Mouse (Mus musculus) liver, embryonic 12.5 days (tissue): ENCODE data around the gene Lgals12. TPM values are rescaled to one million over a fixed set of nuclear protein-coding genes. Genes with fewer than 3 reads are reported as not detected.

Source experiments
- ATAC-seq: fragments of 200-750 bp; cut with Nextera tagmentation; 2 replicates; pipeline ENCODE4 v1.8.0; 2017; ENCODE audit warnings: moderate number of reproducible peaks, mild to moderate bottlenecking, moderate library complexity
- H3K27ac ChIP-seq: fragments of 300-500 bp; sonication (generic); 2 replicates; pipeline ENCODE4 v1.5.1; 2016; ENCODE audit warnings: mild to moderate bottlenecking
- H3K27me3 ChIP-seq: fragments of 300-500 bp; sonication (generic); replicated peaks from 2 replicates; pipeline ENCODE4 v1.6.1; 2016; ENCODE audit warnings: mild to moderate bottlenecking, moderate library complexity
- H3K36me3 ChIP-seq: fragments of 300-500 bp; sonication (generic); 2 replicates; pipeline ENCODE4 v1.6.1; 2016; ENCODE audit warnings: mild to moderate bottlenecking, moderate library complexity
- H3K4me1 ChIP-seq: fragments of 300-500 bp; sonication (generic); 2 replicates; pipeline ENCODE4 v1.6.1; 2016
- H3K4me2 ChIP-seq: fragments of 300-500 bp; sonication (generic); 2 replicates; pipeline ENCODE4 v1.6.1; 2016; ENCODE audit warnings: mild to moderate bottlenecking, moderate library complexity
- H3K4me3 ChIP-seq: fragments of 300-500 bp; sonication (generic); 2 replicates; pipeline ENCODE4 v1.5.1; 2016; ENCODE audit warnings: mild to moderate bottlenecking, moderate library complexity
- H3K9ac ChIP-seq: fragments of 300-500 bp; sonication (generic); 2 replicates; pipeline ENCODE4 v1.6.1; 2016; ENCODE audit warnings: mild to moderate bottlenecking, moderate library complexity
- H3K9me3 ChIP-seq: fragments of 300-500 bp; sonication (generic); replicated peaks from 2 replicates; pipeline ENCODE4 v1.6.1; 2016; ENCODE audit warnings: mild to moderate bottlenecking, moderate library complexity
- WGBS: fragments of 180-500 bp; shearing (Covaris S2); methylation state at CpG from one replicate; pipeline ENCODE4 v1.1.7; 2016; ENCODE audit not compliant: insufficient replicate concordance; 5-methylcytosine and 5-hydroxymethylcytosine counted together
- polyA plus RNA-seq: library from polyadenylated mRNA; unstranded; fragments of >200 nt; fragmentation: Nextera tagmentation; extraction: Ambion mirVana; gene quantifications from 2 replicates; pipeline ENCODE4 v1.2.1, GENCODE M21; 2016

Lgals12 gene
- polyA plus RNA-seq, 1 experiment from 2014 or later, result not detected

DNA sequence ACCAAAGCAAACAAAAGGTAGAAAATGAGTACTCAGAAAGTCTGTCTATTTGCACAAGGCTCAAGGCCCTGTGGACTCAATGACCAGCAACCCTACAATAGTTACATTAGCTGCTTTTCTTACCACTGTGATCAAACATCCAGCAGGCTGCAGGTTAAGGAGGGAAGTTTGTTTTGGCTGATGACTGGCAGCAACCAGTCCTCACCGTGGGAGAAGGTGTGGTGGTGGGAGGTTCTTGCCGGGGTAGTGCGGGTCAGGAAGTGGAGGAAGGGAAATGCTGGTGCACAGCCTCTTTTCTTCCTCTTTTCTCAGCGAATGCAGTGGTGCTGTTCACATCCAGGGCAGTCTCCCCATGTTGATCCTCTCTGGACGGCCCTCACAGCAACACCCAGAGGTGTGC, 26.0 kb downstream of the Lgals12 start:
- Histone ChIP-seq H3K27ac (no peak overlapping the region), H3K27me3 (no peaks in the 10 kb centered on the region), H3K9me3 (no peaks in the 10 kb centered on the region), H3K4me2 (no peak overlapping the region), H3K4me1 (peaks cover 11% of the 10 kb centered on the region), H3K36me3 (peaks cover 24% of the 10 kb centered on the region), H3K9ac (no peak overlapping the region), H3K4me3 (no peak overlapping the region)
- WGBS, result 20% methylated on average over 5 of the region's 5 CpGs
- ATAC-seq, result no peak; the same call in 1 of the 2 replicates

- 71% methylated on average over 3 of the region's 3 CpGs for WGBS
These were observed 29.3 kb downstream of the Lgals12 start for GRCm38 (mm10) chr19:7577710-7578109.

GRCm38 (mm10) chr19:7576180-7576579, 30.8 kb downstream of the Lgals12 start:
- ATAC-seq, result no peak
- WGBS, result 65% methylated on average over 1 of the region's 1 CpGs
- peaks cover 8% of the 10 kb centered on the region for H3K4me1 ChIP-seq

More at GRCm38 (mm10) chr19:7577710-7578109, 29.3 kb downstream of the Lgals12 start:
- Histone ChIP-seq H3K4me2 (no peak overlapping the region), H3K27ac (no peak overlapping the region), H3K27me3 (no peaks in the 10 kb centered on the region), H3K9ac (no peak overlapping the region), H3K36me3 (peaks cover 26% of the 10 kb centered on the region), H3K4me3 (no peak overlapping the region), H3K9me3 (no peaks in the 10 kb centered on the region), H3K4me1 (peaks cover 11% of the 10 kb centered on the region)
- no peak for ATAC-seq

GRCm38 (mm10) chr19:7569650-7570049, 37.3 kb downstream of the Lgals12 start:
- whole genome bisulfite sequencing, result 66% methylated on average over 5 of the region's 5 CpGs
- Histone ChIP-seq H3K27ac (no peak overlapping the region), H3K36me3 (peaks cover 1% of the 10 kb centered on the region; the same call in 1 of the 2 replicates), H3K4me3 (no peak overlapping the region), H3K27me3 (no peaks in the 10 kb centered on the region), H3K4me2 (no peak overlapping the region), H3K4me1 (0 out of 2 replicates have a peak, but pooled peaks cover 5% of the 10 kb centered on the region), H3K9me3 (no peaks in the 10 kb centered on the region), H3K9ac (no peak overlapping the region)
- ATAC-seq, result no peak

More at GRCm38 (mm10) chr19:7576180-7576579, 30.8 kb downstream of the Lgals12 start:
- Histone ChIP-seq H3K4me2 (no peak overlapping the region), H3K9ac (no peak overlapping the region), H3K27ac (no peak overlapping the region), H3K36me3 (peaks cover 26% of the 10 kb centered on the region), H3K4me3 (no peak overlapping the region), H3K9me3 (no peaks in the 10 kb centered on the region), H3K27me3 (no peaks in the 10 kb centered on the region)

- Histone ChIP-seq H3K27me3 (no peaks in the 10 kb centered on the region), H3K9ac (no peak overlapping the region), H3K4me3 (no peak overlapping the region), H3K27ac (no peak overlapping the region), H3K4me2 (no peak overlapping the region), H3K36me3 (no peaks in the 10 kb centered on the region), H3K9me3 (no peaks in the 10 kb centered on the region), H3K4me1 (peaks cover 7% of the 10 kb centered on the region; the same call in 1 of the 2 replicates)
- no peak for ATAC-seq
- WGBS, result 38% methylated on average over 3 of the region's 3 CpGs
These were observed 38.6 kb downstream of the Lgals12 start for GRCm38 (mm10) chr19:7568364-7568763.

DNA sequence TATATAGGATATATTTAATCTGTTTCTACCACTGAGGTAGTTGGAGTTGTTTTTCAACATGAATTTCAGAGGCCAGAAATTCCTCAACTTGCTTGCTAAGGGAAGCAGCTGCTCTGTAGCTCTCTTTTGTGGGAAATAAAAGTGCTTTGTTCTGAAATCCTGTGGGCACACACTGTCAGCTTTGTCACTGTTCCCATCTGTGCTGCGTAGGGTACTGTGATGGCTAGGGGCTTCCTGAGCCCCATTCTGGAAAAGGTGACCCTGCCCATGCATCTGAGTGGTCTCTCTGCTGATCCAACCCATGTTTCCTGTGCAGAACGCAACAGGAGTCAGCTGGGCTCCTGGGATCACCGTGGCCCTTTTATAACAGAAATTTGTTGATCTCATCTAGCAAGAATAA, 40.2 kb downstream of the Lgals12 start:
- Histone ChIP-seq H3K27ac (no peak overlapping the region), H3K9me3 (no peaks in the 10 kb centered on the region), H3K4me3 (no peak overlapping the region), H3K4me1 (peaks cover 13% of the 10 kb centered on the region; the same call in 1 of the 2 replicates), H3K27me3 (no peaks in the 10 kb centered on the region), H3K9ac (no peak overlapping the region), H3K36me3 (no peaks in the 10 kb centered on the region), H3K4me2 (no peak overlapping the region)
- ATAC-seq, result no peak
- 68% methylated on average over 3 of the region's 3 CpGs for WGBS

DNA sequence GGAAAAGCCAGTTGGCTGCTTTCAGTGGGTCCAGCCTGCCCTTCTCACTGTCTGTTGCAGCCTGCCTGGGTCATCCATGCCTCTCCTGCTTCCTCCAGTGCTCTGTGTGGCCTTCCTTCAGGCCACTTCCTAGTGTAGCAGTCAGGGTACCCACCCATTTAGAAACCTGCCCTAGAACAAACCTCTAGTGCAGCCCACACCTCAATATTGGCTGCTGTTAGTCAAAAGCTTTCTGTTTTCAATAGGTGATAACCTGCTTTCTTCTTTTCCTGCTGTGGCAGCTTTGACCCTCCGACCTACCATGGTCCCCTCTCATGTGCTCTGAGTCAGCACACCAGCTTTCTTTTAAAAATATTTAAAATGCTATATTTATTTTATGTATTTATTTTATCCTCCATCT, 42.5 kb downstream of the Lgals12 start:
- 64% methylated on average over 1 of the region's 1 CpGs for WGBS
- no peak overlapping the region for H3K4me2 ChIP-seq
- H3K27me3 ChIP-seq, result no peaks in the 10 kb centered on the region
- H3K36me3 ChIP-seq, result peaks cover 6% of the 10 kb centered on the region
- no peak overlapping the region for H3K27ac ChIP-seq
- H3K4me1 ChIP-seq, result peaks cover 25% of the 10 kb centered on the region
- no peak for ATAC-seq
- no peak overlapping the region for H3K9ac ChIP-seq
- no peak overlapping the region for H3K4me3 ChIP-seq
- no peaks in the 10 kb centered on the region for H3K9me3 ChIP-seq

DNA sequence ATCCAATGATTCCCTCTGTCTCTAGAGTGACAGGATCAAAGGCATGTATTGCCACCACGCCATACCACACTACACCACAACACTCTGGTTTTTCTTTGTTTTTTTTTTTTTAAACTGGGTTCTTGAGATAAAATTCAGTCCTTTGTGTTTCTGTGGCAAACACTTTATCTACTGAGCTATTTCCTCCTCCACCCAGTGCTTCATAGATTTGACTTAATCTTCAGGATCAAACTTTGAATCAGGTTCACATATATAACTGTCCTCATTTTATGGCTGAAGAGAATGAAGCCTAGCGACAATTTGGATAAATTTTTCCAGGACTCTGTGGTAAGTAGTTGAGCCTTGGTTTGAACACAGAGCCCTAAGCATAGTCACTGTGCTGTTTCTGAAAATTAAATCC, 43.3 kb downstream of the Lgals12 start:
- no peak for ATAC-seq
- Histone ChIP-seq H3K27ac (no peak overlapping the region), H3K36me3 (peaks cover 8% of the 10 kb centered on the region), H3K4me2 (no peak overlapping the region), H3K9ac (no peak overlapping the region), H3K27me3 (no peaks in the 10 kb centered on the region), H3K4me1 (peaks cover 33% of the 10 kb centered on the region), H3K4me3 (no peak overlapping the region), H3K9me3 (no peaks in the 10 kb centered on the region)
- WGBS, result 61% methylated on average over 2 of the region's 2 CpGs

DNA sequence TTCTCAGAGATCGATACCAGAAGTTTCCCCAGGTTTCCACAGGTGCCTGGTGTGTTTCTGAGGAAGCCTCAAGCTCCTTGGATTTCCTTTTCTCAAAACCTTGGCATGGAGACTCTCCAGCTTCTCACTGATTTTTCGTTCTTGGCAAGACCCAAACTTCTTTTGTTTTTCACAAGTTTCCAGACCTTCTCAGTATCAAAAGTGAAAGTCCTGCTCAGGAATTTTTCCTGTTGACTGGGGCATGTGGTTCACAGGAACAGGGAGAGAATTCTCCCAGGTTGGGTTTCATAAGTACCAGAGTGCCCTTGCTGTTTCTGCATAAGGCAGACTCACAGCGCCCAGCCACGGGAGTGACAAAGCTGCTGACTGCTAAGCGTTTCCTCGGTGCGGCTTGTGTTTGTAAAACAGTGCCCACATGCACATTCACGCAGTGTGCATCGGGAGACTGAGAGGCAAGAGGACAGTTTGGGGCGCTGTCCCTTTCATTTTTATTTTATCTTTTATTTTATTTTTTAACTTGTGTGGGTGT, 44.3 kb downstream of the Lgals12 start:
- no peak for ATAC-seq
- Histone ChIP-seq H3K27me3 (no peaks in the 10 kb centered on the region), H3K4me2 (no peak overlapping the region), H3K9ac (no peak overlapping the region), H3K36me3 (peaks cover 8% of the 10 kb centered on the region), H3K9me3 (no peaks in the 10 kb centered on the region), H3K27ac (no peak overlapping the region), H3K4me1 (peaks cover 37% of the 10 kb centered on the region), H3K4me3 (no peak overlapping the region)
- 82% methylated on average over 10 of the region's 10 CpGs for whole genome bisulfite sequencing

DNA sequence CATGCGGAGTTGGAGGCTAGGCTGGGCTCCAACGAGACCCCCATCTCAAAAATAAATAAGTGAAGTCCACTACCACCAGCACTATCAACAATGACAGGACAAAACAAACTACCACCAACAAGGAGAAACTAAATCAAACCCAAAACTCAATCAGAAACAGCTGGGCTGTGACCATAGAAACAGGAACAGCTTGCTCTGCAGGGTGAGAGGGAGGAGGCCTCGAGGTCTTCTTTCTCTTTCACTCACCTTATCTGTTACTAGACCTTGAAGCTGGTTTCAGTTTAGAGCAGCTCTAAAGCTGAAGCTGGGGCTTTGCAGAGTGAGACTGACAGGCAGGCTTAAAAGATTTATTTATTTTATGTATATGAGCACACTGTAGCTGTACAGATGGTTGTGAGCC, 45.5 kb downstream of the Lgals12 start:
- peaks cover 45% of the 10 kb centered on the region for H3K4me1 ChIP-seq
- H3K27me3 ChIP-seq, result no peaks in the 10 kb centered on the region
- no peaks in the 10 kb centered on the region for H3K9me3 ChIP-seq
- ATAC-seq, result no peak
- H3K4me2 ChIP-seq, result no peak overlapping the region
- 63% methylated on average over 3 of the region's 3 CpGs for WGBS
- H3K36me3 ChIP-seq, result peaks cover 8% of the 10 kb centered on the region
- no peak overlapping the region for H3K9ac ChIP-seq
- H3K27ac ChIP-seq, result no peak overlapping the region
- H3K4me3 ChIP-seq, result no peak overlapping the region

- Histone ChIP-seq H3K9me3 (no peaks in the 10 kb centered on the region), H3K9ac (no peak overlapping the region), H3K4me1 (peaks cover 49% of the 10 kb centered on the region), H3K4me2 (no peak overlapping the region), H3K27ac (no peak overlapping the region), H3K36me3 (peaks cover 8% of the 10 kb centered on the region), H3K27me3 (no peaks in the 10 kb centered on the region), H3K4me3 (no peak overlapping the region)
- 67% methylated on average over 4 of the region's 4 CpGs for WGBS
- no peak for ATAC-seq
These were observed 47.0 kb downstream of the Lgals12 start for GRCm38 (mm10) chr19:7559986-7560385.

GRCm38 (mm10) chr19:7558675-7559074, 48.3 kb downstream of the Lgals12 start:
- no peaks in the 10 kb centered on the region for H3K9me3 ChIP-seq
- peak overlapping the region; percentile 75 for H3K4me3 ChIP-seq
- no peak for ATAC-seq
- peaks cover 62% of the 10 kb centered on the region for H3K4me1 ChIP-seq
- peak overlapping the region; percentile 88 for H3K9ac ChIP-seq
- 71% methylated on average over 4 of the region's 4 CpGs for WGBS
- peak overlapping the region; percentile 85 for H3K4me2 ChIP-seq
- no peaks in the 10 kb centered on the region for H3K27me3 ChIP-seq
- H3K36me3 ChIP-seq, result peaks cover 8% of the 10 kb centered on the region
- 0 out of 2 replicates have a peak overlapping the region, but pooled peaks have one; percentile 78 for H3K27ac ChIP-seq

GRCm38 (mm10) chr19:7557844-7558243, 49.1 kb downstream of the Lgals12 start:
- H3K27me3 ChIP-seq, result no peaks in the 10 kb centered on the region
- H3K27ac ChIP-seq, result peak overlapping the region; percentile 78
- WGBS, result 4% methylated on average over 4 of the region's 4 CpGs
- no peaks in the 10 kb centered on the region for H3K9me3 ChIP-seq
- H3K9ac ChIP-seq, result peak overlapping the region; percentile 88
- H3K4me1 ChIP-seq, result peaks cover 63% of the 10 kb centered on the region
- ATAC-seq, result peak; percentile 12
- peak overlapping the region; percentile 85 for H3K4me2 ChIP-seq
- peaks cover 8% of the 10 kb centered on the region for H3K36me3 ChIP-seq
- peak overlapping the region; percentile 75 for H3K4me3 ChIP-seq
